Mouse (Mus musculus): ENCODE measurements around the gene Nacc2.

DNA sequence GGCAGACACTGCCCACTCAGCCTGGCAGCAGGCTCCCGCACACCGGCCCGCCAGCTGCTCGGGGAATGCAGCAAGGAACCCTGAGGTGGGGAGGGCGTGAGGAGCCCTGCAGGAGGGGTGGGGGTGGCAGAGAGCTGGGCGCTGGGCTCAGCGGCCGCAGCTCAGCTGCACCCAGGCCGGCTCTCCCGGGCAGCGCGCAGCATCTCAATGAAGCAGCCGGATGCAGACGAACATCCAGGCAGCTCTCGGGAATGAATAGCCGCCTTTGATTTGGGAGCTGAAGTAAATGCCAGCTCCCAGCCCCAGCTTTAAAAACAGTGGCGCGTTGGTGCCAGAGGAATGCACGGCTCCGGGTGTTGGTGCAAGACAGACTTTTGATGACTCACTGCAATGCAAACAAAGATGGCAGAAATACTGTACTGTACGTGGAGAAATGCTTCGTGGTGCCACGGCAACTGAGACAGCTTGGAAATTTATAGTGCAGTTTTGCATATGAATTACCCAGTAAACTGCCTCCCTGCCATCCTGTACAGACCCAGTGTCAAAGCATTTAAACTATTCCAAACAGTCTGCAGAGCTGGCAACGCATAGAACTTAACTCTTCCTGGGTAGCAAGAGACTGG is 31.1 kb downstream of the Nacc2 start:
- TF ChIP-seq POLR2A (IDR thresholded peaks at IDR 0.05; ENCODE audit: insufficient read depth, low read depth, low read length): no peak
- no peak for TF ChIP-seq CTCF (IDR thresholded peaks at IDR 0.05)
- no peak for TF ChIP-seq EP300 (IDR thresholded peaks at IDR 0.05; ENCODE audit: insufficient read depth, low read depth, low read length)
